Mouse (Mus musculus) A20 (cell line): ENCODE measurements around the gene Eps15.
"Not testable (repeated sequence)": the region's sequence is repeated elsewhere in the genome, so short reads cannot be mapped to it uniquely, and the experiment has no call there.

ENCODE experiments used
- DNase-seq: peaks from one replicate; pipeline ENCODE4 v3.0.0-alpha.2; 2011; ENCODE audit warnings: low read depth, low spot score

The Eps15 gene

GRCm38 (mm10) chr4:109400366-109400980 lies 120.4 kb downstream of the Eps15 start:
- no peak for DNase-seq

DNA sequence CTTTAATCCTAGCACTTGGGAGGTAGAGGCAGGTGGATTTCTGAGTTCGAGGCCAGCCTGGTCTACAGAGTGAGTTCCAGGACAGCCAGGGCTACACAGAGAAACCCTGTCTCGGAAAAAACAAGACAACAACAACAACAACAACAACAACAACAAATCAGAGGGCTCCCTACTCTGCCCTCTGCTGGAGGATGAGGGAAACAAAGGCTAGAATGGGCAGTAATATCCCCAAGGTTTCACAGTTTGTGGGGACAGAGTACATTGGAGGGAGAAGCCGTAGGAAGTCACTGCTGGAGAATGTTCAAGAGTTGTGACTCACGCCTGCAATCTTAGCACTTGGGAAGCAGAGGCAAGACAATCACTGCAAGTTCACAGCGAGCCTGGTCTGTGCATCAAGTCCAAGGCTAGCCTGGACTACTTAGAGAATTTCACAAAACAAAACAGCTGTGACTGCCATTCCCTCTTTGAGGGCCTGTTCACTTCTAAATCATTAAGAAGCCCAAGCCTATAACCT lies 121.2 kb downstream of the Eps15 start:
- DNase-seq, result no peak

- DNase-seq, result not testable (repeated sequence)
These were observed 124.8 kb downstream of the Eps15 start for GRCm38 (mm10) chr4:109404908-109405307.

DNA sequence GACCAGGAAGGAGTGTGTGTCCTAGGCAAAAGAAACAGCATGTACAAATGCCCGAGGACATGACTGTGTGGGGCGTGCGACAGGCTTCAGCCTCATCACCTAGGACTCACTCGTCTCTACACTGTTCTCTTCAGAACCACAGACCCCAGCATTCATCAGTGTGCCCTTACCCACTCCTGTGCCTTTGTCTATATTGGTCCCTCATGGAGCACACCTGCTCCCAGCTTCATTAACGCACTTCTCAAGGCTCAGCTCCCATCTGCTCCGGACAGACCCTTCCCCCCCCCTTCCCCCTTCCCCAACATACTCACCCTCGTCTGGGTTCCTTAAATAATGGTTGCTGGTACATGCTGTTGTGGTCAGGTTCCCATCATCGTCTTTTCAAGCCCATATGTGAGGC lies 125.3 kb downstream of the Eps15 start:
- DNase-seq, result no peak

GRCm38 (mm10) chr4:109406054-109406485 lies 126.0 kb downstream of the Eps15 start:
- no peak for DNase-seq

- no peak for DNase-seq
These were observed 126.6 kb downstream of the Eps15 start, which contains the start of gene Ttc39a for GRCm38 (mm10) chr4:109406486-109407175. Gene Ttc39a, plus strand, starts transcription at chr4:109406623.

- DNase-seq, result no peak
These were observed 127.1 kb downstream of the Eps15 start for GRCm38 (mm10) chr4:109407176-109407520.

DNA sequence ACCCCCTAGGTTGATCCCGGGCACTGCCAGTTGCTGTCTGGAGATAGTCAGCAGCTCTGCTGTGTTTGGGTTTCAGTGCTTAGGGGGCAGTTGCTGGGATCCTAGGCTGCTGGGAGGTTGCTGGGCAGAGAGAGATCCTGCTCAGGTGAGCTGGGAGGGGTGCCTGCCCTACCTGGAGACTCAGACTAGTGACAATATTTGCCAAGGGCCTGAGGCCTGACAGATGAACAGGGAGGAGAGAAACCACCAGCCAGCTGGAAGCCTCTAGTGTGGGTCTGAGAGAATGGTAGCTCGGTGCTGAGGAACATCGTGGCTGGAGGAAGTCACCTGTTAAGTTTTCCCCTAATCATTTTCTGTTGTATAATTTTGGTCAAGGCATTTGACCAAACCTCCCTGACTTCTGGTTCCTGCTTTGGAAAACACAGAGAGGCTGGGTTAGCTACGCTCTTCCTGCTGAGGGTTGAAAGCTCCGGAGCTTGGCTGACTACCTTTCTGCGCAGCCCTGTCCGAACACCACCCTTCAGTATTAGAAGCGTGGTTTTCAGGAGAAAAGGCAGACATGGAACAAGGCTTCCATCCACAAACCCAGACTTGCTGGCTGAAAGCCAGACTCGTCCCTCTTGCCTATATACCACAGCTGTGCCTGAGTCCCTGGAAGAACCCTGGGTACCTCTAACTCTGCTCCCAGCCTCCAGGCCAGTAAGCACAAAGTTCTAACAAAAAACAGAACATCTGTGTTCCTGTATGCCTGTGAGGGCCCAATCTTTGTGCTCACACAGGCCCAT lies 127.8 kb downstream of the Eps15 start:
- DNase-seq, result no peak

DNA sequence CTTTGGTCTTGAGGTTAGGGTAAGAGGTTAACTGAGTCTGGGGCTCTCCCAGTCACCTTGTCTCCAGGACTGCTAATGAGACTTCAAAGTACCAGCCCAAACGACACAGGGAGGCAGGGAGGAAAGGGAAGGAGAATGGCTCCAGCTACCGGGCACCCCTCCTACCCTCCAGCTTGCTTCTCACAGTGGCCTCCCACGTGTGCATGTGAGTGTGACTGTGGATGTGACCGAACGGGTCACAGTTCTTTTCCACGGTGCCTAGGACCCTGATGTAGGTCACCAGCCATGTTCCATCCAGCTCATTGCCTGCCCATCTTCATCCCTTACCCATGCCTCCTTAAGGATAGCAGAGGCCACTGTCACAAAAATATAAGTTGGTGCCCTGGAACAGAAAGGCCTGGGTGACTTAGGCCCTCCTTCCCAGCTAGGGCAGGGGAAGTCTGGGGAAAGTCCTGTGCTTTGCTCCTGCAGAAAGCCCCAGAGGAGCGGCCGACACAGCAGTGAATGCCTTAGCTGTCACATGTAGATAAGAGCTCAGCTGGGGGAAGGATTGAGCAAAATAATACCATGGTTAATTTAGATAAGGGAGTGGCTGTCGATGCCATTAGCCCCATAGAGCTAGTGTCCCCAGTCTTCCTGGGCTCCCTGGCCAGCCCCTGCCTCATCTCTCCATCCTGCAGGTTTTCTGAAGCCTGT lies 130.8 kb downstream of the Eps15 start:
- DNase-seq, result no peak

GRCm38 (mm10) chr4:109411377-109411967 lies 131.4 kb downstream of the Eps15 start:
- no peak for DNase-seq

- DNase-seq, result no peak
These were observed 132.2 kb downstream of the Eps15 start for GRCm38 (mm10) chr4:109412233-109412632.

DNA sequence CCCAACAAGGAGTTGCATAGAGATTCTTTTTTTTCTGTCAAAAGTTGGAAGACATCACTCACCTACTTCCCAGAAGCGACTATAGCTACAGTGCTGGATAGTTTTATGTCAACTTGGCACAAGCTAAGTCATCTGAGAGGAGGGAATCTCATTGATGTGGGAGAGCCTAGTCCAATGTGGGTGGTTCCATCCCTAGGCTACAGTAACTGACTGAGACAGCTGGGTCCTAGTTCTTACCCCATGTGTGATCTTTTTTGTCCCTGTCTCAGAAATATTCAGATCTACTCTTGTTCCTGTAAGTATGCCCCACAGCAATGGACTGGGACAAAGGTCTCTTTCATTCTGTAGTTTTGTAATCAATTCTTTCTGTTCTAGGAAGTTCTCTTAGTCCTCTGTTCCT lies 137.9 kb downstream of the Eps15 start:
- DNase-seq, result no peak

- peak; percentile 49 for DNase-seq
These were observed 138.9 kb downstream of the Eps15 start for GRCm38 (mm10) chr4:109419017-109419416.

GRCm38 (mm10) chr4:109419563-109419962 lies 139.5 kb downstream of the Eps15 start:
- no peak for DNase-seq

DNA sequence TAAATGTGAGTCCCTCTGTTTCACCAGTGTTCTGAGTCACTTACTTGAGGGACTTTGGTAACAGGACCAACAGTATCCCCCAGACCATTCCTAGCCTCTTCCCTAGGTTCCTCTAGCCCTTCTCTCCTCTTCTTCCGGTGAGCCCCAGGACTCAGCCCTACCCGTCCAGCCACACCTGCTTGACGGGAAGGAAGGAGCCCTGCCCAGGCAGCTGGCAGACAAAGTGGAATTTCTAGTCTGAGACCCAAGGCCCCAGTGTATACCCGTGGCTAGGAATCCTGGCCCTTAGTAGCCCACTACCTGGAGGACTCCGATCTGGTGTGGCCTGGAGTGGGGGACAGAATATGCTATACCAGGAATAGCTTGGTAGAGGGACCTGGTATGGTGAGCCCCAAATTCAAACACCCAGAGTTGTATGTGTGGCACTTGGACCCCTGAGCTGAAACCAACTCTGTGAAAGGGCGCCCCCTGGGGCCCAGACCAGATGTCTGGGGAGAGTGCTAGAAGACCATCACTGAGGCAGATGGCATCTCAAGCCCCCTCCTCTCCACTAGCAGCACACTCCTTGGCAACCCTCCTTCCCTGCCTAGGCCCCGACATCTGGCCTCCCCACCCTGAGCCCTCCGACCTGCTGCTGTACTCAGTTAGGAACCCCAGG lies 140.2 kb downstream of the Eps15 start:
- DNase-seq, result peak; percentile 61

DNA sequence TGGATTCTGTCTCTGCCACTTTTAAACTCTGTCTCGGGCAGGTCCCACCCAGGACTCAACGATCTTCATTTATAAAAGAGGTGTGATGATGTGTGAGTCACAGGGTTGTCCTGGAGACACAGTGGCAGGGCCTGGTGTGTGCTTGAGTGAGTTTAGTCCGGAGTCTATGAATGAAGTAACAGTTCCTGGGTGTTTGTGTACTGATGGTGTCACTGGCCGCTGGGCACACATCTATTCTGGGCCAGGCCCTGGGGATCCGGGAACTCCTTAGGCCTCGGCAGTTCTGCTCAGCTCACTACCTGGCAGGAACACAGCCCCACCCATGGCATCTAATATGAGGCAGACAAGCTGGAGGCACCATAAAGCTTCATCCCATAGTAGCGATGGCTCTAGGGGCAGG lies 141.5 kb downstream of the Eps15 start:
- DNase-seq, result no peak

- no peak for DNase-seq
These were observed 142.4 kb downstream of the Eps15 start for GRCm38 (mm10) chr4:109422436-109422835.

DNA sequence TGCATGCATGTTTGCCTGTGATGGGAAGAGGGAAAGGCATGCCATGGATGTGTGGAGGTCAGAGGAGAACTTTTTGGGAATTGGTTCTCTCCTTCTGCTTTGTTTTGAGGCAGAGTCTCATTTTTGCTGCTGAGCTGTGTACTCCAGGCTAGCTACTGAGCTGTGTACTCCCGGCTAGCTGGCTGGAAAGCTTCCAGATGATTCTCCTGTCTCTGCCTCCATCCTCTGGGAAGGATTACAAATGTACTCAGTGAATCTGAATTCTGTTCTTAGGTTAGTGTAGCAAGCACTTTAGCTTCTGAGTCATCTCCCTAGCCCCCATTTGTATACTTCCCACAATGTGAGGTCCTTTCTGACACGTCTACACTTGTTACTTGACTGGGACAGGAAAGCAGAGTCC lies 143.4 kb downstream of the Eps15 start:
- DNase-seq, result no peak

- DNase-seq, result no peak
These were observed 147.0 kb downstream of the Eps15 start for GRCm38 (mm10) chr4:109427058-109427457.

DNA sequence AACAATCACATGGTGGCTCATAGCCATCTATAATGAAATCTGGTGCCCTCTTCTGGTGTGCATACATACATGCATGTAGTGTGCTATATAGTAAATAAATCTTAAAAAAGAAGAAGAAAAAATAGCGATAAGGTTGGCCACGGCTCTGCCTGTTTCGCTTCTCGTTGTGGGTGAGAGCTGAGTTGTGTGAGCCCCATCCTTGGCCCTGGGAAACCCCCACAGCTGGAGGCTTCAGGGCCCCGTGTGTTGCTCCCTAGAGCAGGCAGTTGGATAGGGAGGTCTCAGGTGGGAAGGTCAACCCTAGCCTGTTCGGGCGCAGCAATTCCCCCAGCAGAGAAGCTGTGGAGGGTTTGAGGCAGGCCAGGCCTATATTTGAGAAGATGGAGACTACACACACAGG lies 150.2 kb downstream of the Eps15 start:
- peak; percentile 91 for DNase-seq

- DNase-seq, result peak; percentile 92
These were observed 150.8 kb downstream of the Eps15 start for GRCm38 (mm10) chr4:109430854-109431253.
